Mouse (Mus musculus) gastrocnemius, adult 2 months (tissue): ENCODE results near the gene Kiss1r. TPM values are rescaled to one million over a fixed set of nuclear protein-coding genes. Genes with fewer than 3 reads are reported as not detected.

Source experiments
- DNase-seq: peaks from one replicate; pipeline ENCODE4 v3.0.0; 2022
- H3K27ac ChIP-seq: fragments of 200-600 bp; 2 replicates; pipeline ENCODE4 v1.8.1; 2022; ENCODE audit warnings: mild to moderate bottlenecking
- H3K4me3 ChIP-seq: fragments of 200-600 bp; 2 replicates; pipeline ENCODE4 v1.8.1; 2022; ENCODE audit warnings: mild to moderate bottlenecking, moderate library complexity
- CTCF ChIP-seq: fragments of 200-600 bp; IDR thresholded peaks from 2 replicates; pipeline ENCODE4 v1.8.1; 2022; ENCODE audit warnings: antibody characterized with exemption, mild to moderate bottlenecking, moderate library complexity
- intact Hi-C: fragments of 180-260 bp; cut with DNase I; formaldehyde crosslinking; loops from one replicate; pipeline ENCODE4 v1.15.1; 2025
- total RNA-seq, 2 experiments: library from RNA; stranded (reverse); gene quantifications; 2 replicates each; pipeline ENCODE4 v1.2.3; 2021

The Kiss1r gene
- total RNA-seq, 2 experiments from 2014 or later: 0.17 to 0.23 TPM

DNA sequence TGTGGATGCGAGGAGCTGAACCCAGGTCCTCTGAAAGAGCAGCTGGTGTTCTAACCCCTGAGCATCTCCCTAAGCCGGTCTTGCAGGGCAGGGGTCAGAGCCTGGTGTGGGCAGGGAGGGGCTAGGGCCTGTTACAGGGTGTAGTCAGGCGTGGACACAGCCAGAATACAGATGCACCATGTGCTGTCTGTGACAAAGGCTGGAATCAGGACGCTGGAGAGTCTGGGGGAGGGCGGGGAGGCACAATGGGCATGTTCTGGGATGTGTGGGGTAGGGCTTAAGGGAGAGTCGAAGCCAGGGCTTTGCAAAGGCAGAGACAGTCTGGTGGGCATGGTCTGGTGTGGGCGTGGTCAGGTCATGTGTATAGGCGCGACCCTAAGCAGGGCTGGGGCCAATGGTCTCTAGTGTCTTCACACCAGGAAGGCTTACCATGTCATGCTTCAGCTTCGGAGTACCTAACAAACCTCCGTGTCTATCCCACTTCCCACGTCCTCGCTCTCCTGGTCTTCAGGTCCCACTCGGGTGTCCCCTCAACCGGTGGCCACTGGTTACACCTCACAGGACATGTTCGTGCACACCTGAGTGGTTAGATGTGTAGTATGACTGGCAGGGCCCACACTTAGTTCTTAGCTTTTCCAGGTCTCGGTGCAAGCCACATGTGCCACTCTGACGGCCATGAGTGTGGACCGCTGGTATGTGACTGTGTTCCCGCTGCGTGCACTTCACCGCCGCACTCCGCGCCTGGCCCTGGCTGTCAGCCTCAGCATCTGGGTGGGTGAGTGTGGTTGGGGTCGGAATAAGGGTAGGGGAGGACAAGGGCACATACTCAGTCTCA is 3.5 kb downstream of the Kiss1r start:
- H3K27ac ChIP-seq: no peak overlapping the region
- intact Hi-C loops: no loop called here
- no peak for DNase-seq
- TF ChIP-seq CTCF: no peak
- no peak overlapping the region for H3K4me3 ChIP-seq

DNA sequence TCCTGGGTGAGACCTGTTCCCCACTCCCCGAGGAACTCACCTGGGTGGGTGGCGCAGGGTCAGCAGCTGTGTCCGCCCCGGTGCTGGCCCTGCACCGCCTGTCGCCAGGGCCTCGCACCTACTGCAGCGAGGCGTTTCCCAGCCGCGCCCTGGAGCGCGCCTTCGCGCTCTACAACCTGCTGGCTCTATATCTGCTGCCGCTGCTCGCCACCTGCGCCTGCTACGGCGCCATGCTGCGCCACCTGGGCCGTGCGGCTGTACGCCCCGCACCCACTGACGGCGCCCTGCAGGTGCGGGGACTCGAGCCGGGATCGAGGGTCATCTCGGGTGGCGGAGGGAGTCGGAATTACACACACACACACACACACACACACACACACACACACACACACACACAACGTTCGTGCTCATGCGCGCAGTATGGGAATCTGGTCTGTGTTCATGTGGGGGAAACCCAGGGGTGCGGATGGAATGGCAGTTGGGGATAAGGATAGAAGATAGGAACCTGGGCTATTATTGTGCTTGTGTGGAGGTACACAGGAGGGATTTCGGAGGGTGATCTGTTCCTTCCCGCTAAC is 4.3 kb downstream of the Kiss1r start, which contains the start of gene R3hdm4:
Gene R3hdm4 (minus strand): TSS at position 251 of the 578 bp plus-strand sequence.
- peak within 1 kb of the TSS; percentile 50 for H3K4me3 ChIP-seq
- TF ChIP-seq CTCF: no peak
- DNase-seq: no peak
- H3K27ac ChIP-seq: no peak within 1 kb of the TSS
- intact Hi-C loops: no loop called here

DNA sequence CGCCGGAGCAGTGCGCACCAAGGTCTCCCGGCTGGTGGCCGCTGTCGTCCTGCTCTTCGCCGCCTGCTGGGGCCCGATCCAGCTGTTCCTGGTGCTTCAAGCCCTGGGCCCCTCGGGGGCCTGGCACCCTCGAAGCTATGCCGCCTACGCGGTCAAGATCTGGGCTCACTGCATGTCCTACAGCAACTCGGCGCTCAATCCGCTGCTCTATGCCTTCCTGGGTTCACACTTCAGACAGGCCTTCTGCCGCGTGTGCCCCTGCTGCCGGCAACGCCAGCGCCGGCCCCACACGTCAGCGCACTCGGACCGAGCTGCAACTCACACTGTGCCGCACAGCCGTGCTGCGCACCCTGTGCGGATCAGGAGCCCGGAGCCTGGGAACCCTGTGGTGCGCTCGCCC is 4.8 kb downstream of the Kiss1r start:
- no peak for DNase-seq
- Histone ChIP-seq H3K27ac (no peak overlapping the region), H3K4me3 (peak overlapping the region; percentile 50)
- intact Hi-C loops: no loop called here
- TF ChIP-seq CTCF: no peak

DNA sequence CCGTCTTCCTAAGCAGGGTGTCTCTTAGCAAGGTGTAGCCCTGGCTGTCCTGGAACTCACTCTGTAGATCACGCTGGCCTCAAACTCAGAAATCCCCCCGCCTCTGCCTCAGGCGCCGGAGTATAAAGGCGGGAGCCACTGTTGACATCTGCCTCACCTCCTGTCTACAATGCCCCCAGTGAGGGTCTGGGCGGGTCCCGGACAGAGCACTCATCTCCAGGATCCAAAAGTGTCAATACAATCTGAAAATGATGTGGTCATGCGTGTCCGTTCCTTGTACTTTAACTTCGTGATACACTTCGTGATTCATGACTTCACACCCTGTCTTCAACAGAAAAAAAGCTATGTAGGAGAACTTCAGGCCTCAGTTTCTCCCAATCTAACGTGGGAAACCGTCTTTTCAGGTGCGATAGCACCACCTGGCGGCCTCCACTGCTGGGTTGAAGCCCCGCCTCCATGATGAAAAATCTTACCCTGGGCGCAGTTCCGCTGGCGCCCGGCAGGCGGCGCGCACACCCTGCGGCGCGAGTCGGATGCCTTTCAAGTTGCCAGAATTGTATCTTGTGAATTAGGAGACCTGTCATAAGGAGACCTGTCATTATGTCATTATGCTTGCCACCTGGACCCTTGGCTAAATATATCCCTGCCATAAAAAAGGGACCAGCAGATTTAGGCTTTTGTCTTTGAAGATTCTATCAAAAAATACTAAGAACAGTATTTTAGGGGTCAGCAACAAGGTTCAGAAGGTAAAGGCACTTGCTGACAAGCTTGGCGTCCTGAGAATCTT is 8.4 kb downstream of the Kiss1r start:
- Histone ChIP-seq H3K4me3 (no peak overlapping the region; the same call in 1 of the 2 replicates), H3K27ac (peak overlapping the region; percentile 94; the same call in 1 of the 2 replicates)
- TF ChIP-seq CTCF: no peak; the same call in 1 of the 2 replicates
- intact Hi-C loops: loop anchor here (1.0 to 2.0 kb wide), 4 partner anchors 32 to 91 kb away; no protein-coding TSS in a partner anchor
- peak; percentile 90 for DNase-seq

GRCm38 (mm10) chr10:79925785-79926490 is 9.2 kb downstream of the Kiss1r start:
- H3K27ac ChIP-seq: peak overlapping the region; percentile 94

GRCm38 (mm10) chr10:79926491-79927323 is 9.9 kb downstream of the Kiss1r start, which contains the start of gene Arid3a:
TSS of gene Arid3a (plus strand) at chr10:79927043.
- Histone ChIP-seq H3K4me3 (peak within 1 kb of the TSS; percentile 91), H3K27ac (peak within 1 kb of the TSS; percentile 94)
- TF ChIP-seq CTCF: no peak
- intact Hi-C loops: no loop called here
- peak; percentile 91 for DNase-seq

More at GRCm38 (mm10) chr10:79925785-79926490, 9.2 kb downstream of the Kiss1r start:
- intact Hi-C loops: loop anchor here (1.0 to 2.0 kb wide), 4 partner anchors 32 to 92 kb away; no protein-coding TSS in a partner anchor
- DNase-seq: no peak
- peak overlapping the region; percentile 91 for H3K4me3 ChIP-seq
- TF ChIP-seq CTCF: no peak

GRCm38 (mm10) chr10:79927324-79928029 is 10.7 kb downstream of the Kiss1r start:
- peak; percentile 29 for TF ChIP-seq CTCF
- DNase-seq: peak; percentile 65
- intact Hi-C loops: no loop called here
- Histone ChIP-seq H3K4me3 (peak overlapping the region; percentile 91), H3K27ac (peak overlapping the region; percentile 94)

DNA sequence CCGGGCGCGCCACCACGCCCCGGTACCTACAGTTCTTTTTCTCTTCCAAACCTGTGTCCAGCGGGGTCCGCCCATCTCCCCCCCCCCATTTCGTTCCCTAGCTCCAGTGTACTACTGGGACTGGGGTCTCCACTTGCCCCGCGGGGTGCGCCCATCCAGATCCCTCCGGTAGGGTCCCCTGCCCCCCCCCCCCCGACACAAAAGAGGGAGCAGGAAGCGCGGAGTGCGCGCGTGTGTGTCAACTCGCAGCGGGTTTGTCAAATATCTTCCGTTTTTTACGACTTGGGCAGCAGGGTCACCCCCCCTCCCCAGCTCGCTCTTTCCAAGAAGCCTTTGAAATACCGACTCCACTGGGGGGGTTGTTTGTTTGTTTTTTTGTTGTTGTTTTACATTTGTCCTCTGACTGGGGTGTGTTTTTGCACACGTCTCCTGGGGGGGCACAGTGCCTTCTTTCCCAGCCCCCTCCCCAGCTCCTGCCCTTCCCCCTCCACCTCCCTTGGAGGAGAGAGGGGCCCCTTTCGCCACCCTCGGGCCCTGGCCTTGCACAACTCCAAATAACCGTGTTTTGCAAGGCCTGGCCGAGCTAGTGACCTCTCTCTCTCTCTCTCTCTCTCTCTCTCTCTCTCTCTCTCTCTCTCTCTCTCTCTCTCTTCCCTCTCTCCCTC is 11.4 kb downstream of the Kiss1r start:
- no peak for TF ChIP-seq CTCF
- intact Hi-C loops: no loop called here
- peak overlapping the region; percentile 94 for H3K27ac ChIP-seq
- DNase-seq: peak; percentile 34
- H3K4me3 ChIP-seq: peak overlapping the region; percentile 91

- TF ChIP-seq CTCF: no peak
- DNase-seq: no peak
- Histone ChIP-seq H3K27ac (no peak overlapping the region), H3K4me3 (peak overlapping the region; percentile 11; the same call in 1 of the 2 replicates)
- intact Hi-C loops: no loop called here
Observed at GRCm38 (mm10) chr10:79928907-79929701, 12.3 kb downstream of the Kiss1r start.
